Mouse (Mus musculus): Measurements from ENCODE around the gene Mapk1ip1.

- TF ChIP-seq POLR2A (IDR thresholded peaks at IDR 0.05; ENCODE audit: low read depth, low read length) (no peak), CTCF (IDR thresholded peaks at IDR 0.05; ENCODE audit: extremely low read depth, insufficient read depth, insufficient read length, insufficient replicate concordance) (no peak)
Measured at GRCm38 (mm10) chr7:138788109-138788508, 58.0 kb downstream of the Mapk1ip1 start.
